Mouse (Mus musculus): ENCODE results near the gene Hmbs.

Gene Hmbs

GRCm38 (mm10) chr9:44287401-44288075 lies 56.5 kb downstream of the Hmbs start:
- no peak for DNase-seq (ENCODE audit: low spot score)

- DNase-seq (ENCODE audit: low spot score): no peak
Measured at GRCm38 (mm10) chr9:44287003-44287400, 57.0 kb downstream of the Hmbs start.
